Mouse (Mus musculus): ENCODE data around the gene Gpr142.

Gene Gpr142

GRCm38 (mm10) chr11:114798624-114799023 lies at the start of gene Gpr142:
Gpr142 (plus strand) TSS chr11:114798924.
- in situ Hi-C loops (cut with MboI) = loop anchor here (10.0 kb wide), 1 partner anchor 124 kb away; the partner anchor contains the start of gene Ttyh2

- in situ Hi-C loops (cut with MboI) = no loop called here
Measured at GRCm38 (mm10) chr11:114764820-114765818, 33.6 kb upstream of the Gpr142 start, which contains the start of gene Kif19a. Kif19a (plus strand) TSS chr11:114765388.

DNA sequence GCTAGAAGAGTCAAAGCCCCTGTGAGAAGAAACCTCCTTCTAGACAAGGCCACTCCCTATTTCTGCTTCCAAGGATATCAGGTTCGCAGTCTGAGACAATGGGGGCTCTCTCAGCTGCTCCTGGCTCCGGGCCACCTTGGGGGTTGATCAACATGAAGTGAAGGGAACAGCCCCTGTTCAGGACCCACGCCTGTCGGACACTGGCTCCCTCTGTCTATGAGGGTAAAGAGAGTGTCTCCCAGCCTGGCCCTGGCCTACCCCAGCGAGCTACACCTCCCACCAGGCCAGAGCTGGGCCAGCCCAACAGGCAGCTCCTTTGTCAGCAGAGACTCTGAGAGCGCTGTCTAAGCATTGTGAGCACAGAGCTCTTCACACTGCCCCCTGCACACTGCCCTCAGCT lies 28.8 kb upstream of the Gpr142 start:
- in situ Hi-C loops (cut with MboI) = no loop called here

- in situ Hi-C loops (cut with MboI) = no loop called here
Measured at GRCm38 (mm10) chr11:114771896-114772295, 26.8 kb upstream of the Gpr142 start.

DNA sequence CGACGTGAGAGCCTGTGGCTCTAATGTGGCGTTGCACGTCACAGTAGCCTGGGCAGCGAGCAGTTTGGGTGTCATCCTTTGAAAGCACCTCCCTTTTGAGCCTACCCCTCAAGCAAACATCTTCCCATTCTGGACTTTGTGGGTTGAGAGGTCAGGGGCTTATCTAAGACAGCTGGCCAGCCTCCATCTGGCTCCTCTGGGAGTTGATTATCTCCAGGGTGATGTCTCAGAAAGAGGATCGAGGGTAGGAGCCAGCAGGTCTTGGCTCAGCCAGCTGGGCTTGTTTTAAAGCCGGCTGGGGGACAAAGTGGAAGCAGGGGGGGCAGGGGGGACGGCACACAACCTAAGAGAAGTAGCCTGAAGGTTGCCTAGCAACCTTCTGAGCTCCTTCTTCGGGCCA lies 18.6 kb upstream of the Gpr142 start:
- in situ Hi-C loops (cut with MboI) = no loop called here

GRCm38 (mm10) chr11:114785892-114786291 lies 12.8 kb upstream of the Gpr142 start:
- in situ Hi-C loops (cut with MboI) = loop anchor here (5.0 kb wide), 1 partner anchor 34 kb away; no protein-coding TSS in a partner anchor

DNA sequence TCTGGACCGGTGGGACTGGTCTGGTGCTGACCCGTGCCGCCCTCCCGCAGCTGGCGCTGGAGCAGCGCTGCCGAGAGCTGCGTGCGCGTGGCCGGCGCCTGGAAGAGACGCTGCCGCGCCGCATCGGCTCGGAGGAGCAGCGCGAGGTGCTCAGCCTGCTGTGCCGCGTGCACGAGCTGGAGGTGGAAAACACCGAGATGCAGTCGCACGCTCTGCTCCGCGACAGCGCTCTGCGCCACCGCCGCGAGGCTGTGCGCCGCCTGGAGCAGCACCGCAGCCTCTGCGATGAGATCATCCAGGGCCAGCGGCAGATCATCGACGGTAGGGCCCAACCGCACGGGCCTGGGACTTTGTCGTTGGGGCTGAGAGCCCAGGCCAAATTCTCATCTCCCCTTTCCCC lies 12.4 kb upstream of the Gpr142 start:
- in situ Hi-C loops (cut with MboI) = loop anchor here (5.0 kb wide), 1 partner anchor 34 kb away; no protein-coding TSS in a partner anchor

GRCm38 (mm10) chr11:114787611-114788010 lies 11.1 kb upstream of the Gpr142 start:
- in situ Hi-C loops (cut with MboI) = loop anchor here (5.0 kb wide), 1 partner anchor 35 kb away; no protein-coding TSS in a partner anchor

GRCm38 (mm10) chr11:114789061-114789714 lies 9.5 kb upstream of the Gpr142 start:
- in situ Hi-C loops (cut with MboI) = loop anchor here (5.0 kb wide), 1 partner anchor 37 kb away; no protein-coding TSS in a partner anchor

DNA sequence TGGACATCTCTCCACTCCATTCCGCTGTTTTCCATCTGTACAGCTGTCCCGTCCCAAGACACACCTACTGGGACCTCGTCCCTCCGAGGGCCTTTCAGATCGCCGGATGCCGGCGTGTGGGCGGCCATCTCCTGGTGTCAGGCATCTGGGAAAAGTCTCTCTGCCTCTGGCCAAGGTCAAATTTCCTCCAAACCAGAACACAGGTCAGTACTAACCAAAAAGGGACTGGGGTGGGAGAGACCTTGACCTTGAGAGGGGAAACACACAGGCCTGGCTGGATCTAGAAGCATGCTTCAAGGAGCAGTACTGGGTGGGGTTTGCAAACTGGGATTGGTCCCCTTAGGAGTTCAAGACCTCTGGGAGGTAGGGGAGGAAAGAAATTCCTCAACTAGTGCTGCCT lies 9.0 kb upstream of the Gpr142 start:
- in situ Hi-C loops (cut with MboI) = loop anchor here (5.0 to 10.0 kb wide), 2 partner anchors 37 to 115 kb away; partner anchors contain the start of gene Ttyh2

GRCm38 (mm10) chr11:114790171-114790570 lies 8.6 kb upstream of the Gpr142 start:
- in situ Hi-C loops (cut with MboI) = loop anchor here (10.0 kb wide), 1 partner anchor 115 kb away; the partner anchor contains the start of gene Ttyh2

- in situ Hi-C loops (cut with MboI) = loop anchor here (10.0 kb wide), 1 partner anchor 116 kb away; the partner anchor contains the start of gene Ttyh2
Measured at GRCm38 (mm10) chr11:114790841-114791240, 7.9 kb upstream of the Gpr142 start.

- in situ Hi-C loops (cut with MboI) = loop anchor here (10.0 kb wide), 1 partner anchor 117 kb away; the partner anchor contains the start of gene Ttyh2
Measured at GRCm38 (mm10) chr11:114791351-114791889, 7.3 kb upstream of the Gpr142 start.

DNA sequence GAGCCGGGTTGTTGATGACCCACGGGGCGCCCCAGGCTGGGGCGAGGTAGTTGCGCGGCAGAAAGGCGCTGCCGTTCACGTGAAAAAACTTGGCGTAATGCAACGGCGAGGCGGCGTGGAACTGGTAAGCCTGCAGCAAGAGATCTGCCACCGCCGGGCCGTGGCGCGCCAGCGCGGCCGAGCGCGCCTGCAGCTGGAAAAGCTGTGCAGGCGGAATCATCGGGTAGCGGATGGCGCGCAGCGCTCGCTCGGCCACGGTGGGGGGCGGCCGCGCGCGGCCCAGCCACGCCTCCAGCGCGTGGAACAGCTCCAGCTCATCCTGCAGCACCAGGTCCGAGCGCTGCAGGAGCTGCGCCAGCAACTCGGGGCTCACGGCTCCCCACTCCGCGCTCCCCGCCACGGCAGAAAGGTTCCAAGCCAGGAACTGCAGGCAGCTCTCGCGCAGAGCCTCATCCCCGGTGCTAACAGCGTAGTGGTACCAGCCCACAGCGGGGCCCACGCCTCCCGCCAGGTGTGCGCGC lies 6.8 kb upstream of the Gpr142 start:
- in situ Hi-C loops (cut with MboI) = loop anchor here (10.0 kb wide), 1 partner anchor 117 kb away; the partner anchor contains the start of gene Ttyh2

GRCm38 (mm10) chr11:114792931-114793494 lies 5.7 kb upstream of the Gpr142 start:
- in situ Hi-C loops (cut with MboI) = loop anchor here (10.0 kb wide), 1 partner anchor 118 kb away; the partner anchor contains the start of gene Ttyh2

GRCm38 (mm10) chr11:114793868-114794545 lies 4.7 kb upstream of the Gpr142 start:
- in situ Hi-C loops (cut with MboI) = loop anchor here (10.0 kb wide), 1 partner anchor 119 kb away; the partner anchor contains the start of gene Ttyh2

DNA sequence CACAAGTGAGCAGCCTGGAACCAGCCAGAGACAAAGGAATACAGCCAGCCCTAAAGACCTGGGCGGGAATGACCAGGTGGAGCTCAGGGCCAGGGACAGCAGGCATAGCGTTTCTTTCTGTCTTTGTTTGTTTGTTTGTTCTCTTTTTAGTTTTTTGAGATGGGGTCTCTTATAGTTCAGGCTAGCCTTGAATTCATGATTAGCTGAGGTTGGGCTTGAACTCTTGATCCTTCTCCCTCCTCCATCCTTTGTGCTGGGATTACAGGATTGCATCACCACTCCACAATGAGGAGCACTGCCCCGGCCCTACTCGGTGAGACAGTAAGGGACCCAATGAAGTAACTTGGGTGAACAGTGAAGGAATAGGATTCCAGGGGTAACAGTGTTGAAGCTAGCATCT lies 4.0 kb upstream of the Gpr142 start:
- in situ Hi-C loops (cut with MboI) = loop anchor here (10.0 kb wide), 1 partner anchor 120 kb away; the partner anchor contains the start of gene Ttyh2

GRCm38 (mm10) chr11:114795231-114795746 lies 3.4 kb upstream of the Gpr142 start:
- in situ Hi-C loops (cut with MboI) = loop anchor here (10.0 kb wide), 1 partner anchor 120 kb away; the partner anchor contains the start of gene Ttyh2

DNA sequence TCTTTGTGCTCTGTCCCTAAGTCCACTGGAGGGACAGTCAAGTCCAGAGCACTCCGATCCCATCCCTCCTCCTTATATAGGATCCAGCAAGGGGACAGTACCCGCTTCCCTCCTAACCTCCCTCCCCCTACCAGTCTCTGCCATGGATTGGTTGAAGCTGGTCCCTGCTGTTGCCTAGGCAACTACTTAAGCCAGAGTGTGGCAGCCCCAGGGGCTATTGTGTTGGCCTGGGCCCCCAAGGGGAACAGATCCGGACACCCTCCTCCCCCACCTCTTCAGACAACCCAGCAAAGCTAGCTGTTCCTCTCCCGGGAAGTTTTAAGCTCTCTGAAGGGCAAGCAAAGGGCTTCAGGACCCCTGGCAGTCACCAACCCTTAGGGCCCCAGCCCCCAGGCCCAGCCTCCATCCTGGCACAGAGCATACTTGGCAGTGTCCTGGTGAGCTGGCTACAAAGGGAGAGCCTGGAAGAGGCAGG lies 2.8 kb upstream of the Gpr142 start, which contains the start of gene Btbd17:
TSS of gene Btbd17 (minus strand) at position 98 of the 475 bp plus-strand sequence.
- in situ Hi-C loops (cut with MboI) = loop anchor here (10.0 kb wide), 1 partner anchor 121 kb away; the partner anchor contains the start of gene Ttyh2
